Mouse (Mus musculus): ENCODE measurements around the gene Tulp2.
"Not testable (repeated sequence)": the region's sequence is repeated elsewhere in the genome, so short reads cannot be mapped to it uniquely, and the experiment has no call there.

The Tulp2 gene

GRCm38 (mm10) chr7:45488293-45489204 is 6.9 kb downstream of the Tulp2 start, which contains the start of gene Dhdh:
Dhdh (minus strand) TSS chr7:45488805.
- DNase-seq: peak; percentile 38 to 41

- DNase-seq: no peak
Measured at GRCm38 (mm10) chr7:45489578-45489977, 7.9 kb downstream of the Tulp2 start.

- DNase-seq: no peak
Measured at GRCm38 (mm10) chr7:45490822-45491221, 9.1 kb downstream of the Tulp2 start.

- no peak for DNase-seq
Measured at GRCm38 (mm10) chr7:45491264-45491663, 9.6 kb downstream of the Tulp2 start.

GRCm38 (mm10) chr7:45492225-45492844 is 10.7 kb downstream of the Tulp2 start:
- no peak for DNase-seq

GRCm38 (mm10) chr7:45492951-45493350 is 11.3 kb downstream of the Tulp2 start:
- no peak for DNase-seq

GRCm38 (mm10) chr7:45494548-45494947 is 12.9 kb downstream of the Tulp2 start:
- no peak for DNase-seq

GRCm38 (mm10) chr7:45498427-45498826 is 16.8 kb downstream of the Tulp2 start:
- DNase-seq: no peak

- DNase-seq: no peak
Measured at GRCm38 (mm10) chr7:45507583-45507982, 25.9 kb downstream of the Tulp2 start.

GRCm38 (mm10) chr7:45508561-45508960 is 26.9 kb downstream of the Tulp2 start:
- DNase-seq: no peak

GRCm38 (mm10) chr7:45509181-45509882 is 27.7 kb downstream of the Tulp2 start:
- peak; percentile 18 to 33 for DNase-seq

- peak; percentile 92 to 93 for DNase-seq
Measured at GRCm38 (mm10) chr7:45509912-45510787, 28.5 kb downstream of the Tulp2 start, which contains the start of gene Nucb1. Nucb1 (minus strand) TSS chr7:45510406.

GRCm38 (mm10) chr7:45514411-45514810 is 32.7 kb downstream of the Tulp2 start:
- DNase-seq: no peak

- no peak for DNase-seq
Measured at GRCm38 (mm10) chr7:45515436-45515835, 33.8 kb downstream of the Tulp2 start.

- not testable (repeated sequence) for DNase-seq
Measured at GRCm38 (mm10) chr7:45516846-45517245, 35.2 kb downstream of the Tulp2 start.

- DNase-seq: peak in 1 of 2 experiments; percentile 22
Measured at GRCm38 (mm10) chr7:45518618-45519017, 36.9 kb downstream of the Tulp2 start.

GRCm38 (mm10) chr7:45519345-45520120 is 37.9 kb downstream of the Tulp2 start:
- DNase-seq: peak; percentile 41 to 55

GRCm38 (mm10) chr7:45520605-45521004 is 38.9 kb downstream of the Tulp2 start:
- DNase-seq: no peak

- peak; percentile 89 to 92 for DNase-seq
Measured at GRCm38 (mm10) chr7:45521728-45522184, 40.1 kb downstream of the Tulp2 start.

- DNase-seq: no peak
Measured at GRCm38 (mm10) chr7:45522194-45522752, 40.6 kb downstream of the Tulp2 start.

Data from thymus, postnatal 36 days (tissue).